In genomic region chr8:48376774-48377173, GRCm38 (mm10) we compare ENCODE assay signal across 8 mouse cellular contexts.
DNase-seq lines count a peak whose midpoint lies in the region.

No protein-coding gene starts in this region.

- peak; percentile 44 for DNase-seq in adrenal gland, postnatal 14 days
- no peak for DNase-seq in adrenal gland, adult 8-10 months
- DNase-seq in frontal cortex, postnatal 14 days (ENCODE audit: low spot score in 2 of 2): peak; percentile 53 to 61
- peak; percentile 27 for DNase-seq in heart, postnatal 25 days (ENCODE audit: low spot score)
- peak; percentile 44 to 81 for DNase-seq in left cerebral cortex, postnatal 25 days (ENCODE audit: low spot score in 2 of 2)
- DNase-seq in urinary bladder, postnatal 4 days (ENCODE audit: low spot score in 2 of 2): no peak
- DNase-seq in thymus, postnatal 0 days (ENCODE audit: low spot score): no peak
- DNase-seq in ovary, adult 18-20 months (ENCODE audit: low spot score): no peak

- intact Hi-C loops in heart, postnatal 25 days (cut with DNase I): no loop called here
- intact Hi-C loops in left cerebral cortex, postnatal 25 days (cut with DNase I): loop anchor here (5.0 to 10.0 kb wide), 3 partner anchors 64 to 152 kb away; no protein-coding TSS in a partner anchor

Comparison
In these comparisons a context has a peak if more than half of its experiments do, and no peak if none do; other contexts are left out.
1. DNase-seq: peak in adrenal gland, postnatal 14 days (single experiment), frontal cortex, postnatal 14 days (2 of 2), heart, postnatal 25 days (single experiment) and left cerebral cortex, postnatal 25 days (2 of 2); none in adrenal gland, adult 8-10 months (single experiment), urinary bladder, postnatal 4 days (0 of 2), thymus, postnatal 0 days (single experiment) and ovary, adult 18-20 months (single experiment).